Mouse (Mus musculus) cerebellum, postnatal 14 days (tissue): ENCODE measurements around the gene Fam8a1.

Source experiments
- DNase-seq, 2 experiments: peaks; one replicate each; pipeline ENCODE4 v3.0.0; 2021; ENCODE audit warnings: mixed read lengths in 2 of 2

The Fam8a1 gene

DNA sequence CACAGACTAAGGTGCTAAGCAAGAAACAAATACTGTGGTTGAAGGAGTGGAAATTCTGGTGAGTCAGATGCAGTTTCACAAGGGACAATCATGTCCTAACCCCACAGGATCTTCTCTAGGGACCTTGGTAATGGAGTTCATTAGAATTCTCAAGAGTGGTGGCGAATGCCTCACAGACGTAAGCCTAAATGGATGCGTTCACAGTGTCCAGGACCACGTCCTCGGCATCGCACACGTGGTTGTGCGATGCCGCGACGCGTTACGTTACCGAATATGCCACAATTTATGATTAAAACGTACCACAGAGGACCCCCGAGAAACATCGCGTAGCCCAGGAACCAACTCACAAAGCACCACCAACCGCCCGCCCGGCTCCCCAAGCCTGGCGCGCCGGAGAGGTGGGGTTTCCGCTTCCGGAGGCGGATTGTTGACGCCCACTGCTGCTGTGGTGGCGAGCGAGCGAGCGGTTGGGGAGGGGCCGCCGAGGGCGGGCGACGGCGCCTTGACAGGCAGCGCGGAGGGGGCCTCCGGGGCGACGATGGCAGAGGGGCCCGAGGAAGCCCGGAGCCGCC, at the start of gene Fam8a1:
TSS of gene Fam8a1 (plus strand) at position 475 of the 572 bp plus-strand sequence.
- peak; percentile 95 to 97 for DNase-seq

DNA sequence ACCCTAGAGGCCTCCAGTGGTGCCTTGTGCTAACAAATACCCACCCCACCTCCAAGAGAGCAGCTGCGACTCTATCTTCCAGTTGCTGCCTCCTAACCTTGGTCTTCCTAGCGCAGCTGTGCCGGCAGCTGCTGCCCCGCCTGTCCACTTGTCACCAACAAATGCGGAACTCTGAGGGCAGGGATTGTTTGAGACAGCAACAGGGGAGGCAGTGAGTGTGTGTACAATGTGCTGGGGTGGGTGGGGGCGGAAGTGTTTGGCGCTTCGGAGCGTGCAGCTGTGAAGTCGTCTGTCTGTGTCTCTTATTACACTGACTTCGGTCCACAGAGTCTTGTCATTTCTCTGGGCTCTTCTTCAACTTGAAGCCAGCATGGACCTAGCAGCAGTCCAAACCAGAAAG, 49.7 kb upstream of the Fam8a1 start:
- no peak for DNase-seq

DNA sequence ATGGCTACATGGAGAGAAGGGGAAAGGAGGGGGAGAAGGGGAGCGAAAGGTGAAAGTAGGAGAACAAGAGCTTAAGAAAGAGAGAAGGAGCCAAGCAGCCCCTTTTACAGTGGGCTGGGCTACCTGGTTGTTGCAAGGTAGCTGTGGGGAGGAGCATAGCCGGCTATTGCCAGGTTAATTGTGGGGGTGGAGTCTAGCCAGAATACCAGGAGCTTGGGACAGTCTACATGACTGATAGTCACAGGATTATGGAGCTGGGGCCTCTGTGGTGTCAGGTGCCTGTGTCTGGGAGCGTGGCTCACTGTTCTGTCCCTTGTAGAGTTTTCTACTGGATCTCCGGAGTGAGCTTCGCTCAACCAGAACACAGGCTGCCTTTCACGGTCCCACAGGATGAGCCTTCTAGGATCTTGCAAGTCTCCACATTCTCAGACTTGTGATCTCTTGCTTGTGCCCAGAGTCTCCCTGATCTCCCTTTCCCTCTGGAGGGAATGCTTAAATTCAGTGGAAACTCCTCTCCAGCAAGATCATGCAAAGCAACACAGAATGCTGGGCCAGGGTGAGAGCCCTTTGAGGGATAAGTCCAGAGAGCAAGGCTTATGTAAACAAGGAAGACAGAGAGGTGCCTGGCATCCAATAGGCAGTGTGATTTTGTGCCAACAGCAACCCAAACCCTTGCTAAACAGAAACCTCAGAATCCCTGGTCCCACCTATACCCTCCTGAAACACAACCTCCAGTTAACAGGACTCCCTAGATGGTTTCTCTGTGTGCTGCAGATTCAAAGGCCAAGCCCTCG, 48.2 kb upstream of the Fam8a1 start:
- DNase-seq, result no peak

DNA sequence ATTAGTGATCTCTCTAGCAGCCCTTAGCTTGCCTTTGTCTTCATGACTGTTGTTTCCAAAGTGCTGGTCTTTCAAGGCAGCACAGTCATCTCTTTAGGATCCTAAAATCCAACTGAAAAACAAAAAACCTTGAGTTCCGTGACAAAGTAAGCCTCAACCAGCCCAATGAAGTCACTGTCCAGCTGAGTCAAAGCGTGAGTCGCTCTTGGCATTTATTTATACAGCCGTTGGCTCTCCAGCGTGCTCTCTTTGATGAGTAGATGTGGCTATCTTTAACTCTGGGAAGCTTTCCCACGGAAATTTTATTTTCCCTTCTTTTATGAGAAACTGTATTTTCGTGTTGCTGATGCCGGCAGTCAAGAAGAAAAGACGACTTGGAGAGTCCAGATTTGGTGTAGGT, 42.7 kb upstream of the Fam8a1 start:
- no peak for DNase-seq

DNA sequence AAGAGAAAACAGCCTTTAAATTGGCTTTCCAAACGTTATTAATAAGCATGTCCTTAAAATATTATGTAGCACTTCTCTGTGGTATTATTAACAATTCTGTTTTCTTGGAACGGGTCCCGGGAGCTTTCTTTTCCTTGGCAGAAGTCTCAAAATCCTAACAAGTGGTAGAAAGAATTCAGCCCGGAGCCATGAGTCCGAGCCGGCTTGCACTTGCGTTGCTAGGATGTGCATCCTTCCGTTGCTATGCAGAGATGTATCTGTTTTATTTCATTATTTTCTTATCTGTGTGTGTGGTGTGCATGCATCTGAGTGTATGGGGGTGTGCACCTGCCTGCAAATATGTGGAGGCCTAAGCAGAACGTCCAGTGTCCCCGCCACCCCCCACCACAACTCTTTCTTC, 41.5 kb upstream of the Fam8a1 start:
- DNase-seq, result peak; percentile 33 to 44

DNA sequence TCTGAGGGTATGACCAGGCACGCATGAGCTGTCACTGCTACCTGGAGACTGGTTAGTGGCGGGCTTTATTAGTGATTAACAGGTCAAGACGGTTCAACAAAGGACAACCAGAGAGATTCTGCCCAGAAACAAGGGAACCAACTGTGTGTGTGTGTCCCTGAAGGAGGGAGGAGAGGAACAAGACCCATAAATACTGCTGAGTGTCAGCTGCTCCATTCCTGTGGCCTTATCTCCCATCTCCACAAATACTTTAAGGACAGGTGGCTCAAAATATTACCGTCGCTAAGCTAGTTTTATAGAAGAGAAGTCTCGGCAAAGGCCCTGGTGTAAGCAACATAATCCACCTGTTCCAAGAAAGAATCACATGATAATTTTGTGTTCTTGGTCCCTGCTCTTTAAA, 39.9 kb upstream of the Fam8a1 start:
- DNase-seq, result no peak

DNA sequence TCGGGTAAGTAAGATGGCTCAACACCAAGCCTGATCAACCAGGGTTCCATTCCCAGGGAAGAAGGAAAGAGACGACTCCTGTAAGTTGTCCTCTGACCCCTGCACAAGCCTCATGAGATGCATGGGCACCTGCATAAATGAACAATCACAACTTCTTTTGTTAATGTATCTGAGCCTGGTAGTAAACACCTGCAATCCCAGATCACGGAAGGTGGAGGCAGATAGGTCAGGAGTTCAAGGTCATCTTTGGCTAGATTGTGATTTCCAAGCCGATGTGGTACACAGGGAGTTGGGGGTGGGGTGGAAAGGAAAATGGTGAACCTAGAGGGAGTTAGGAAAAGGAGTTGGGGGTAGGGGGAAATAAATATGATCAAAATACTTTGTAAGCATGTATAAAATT, 36.5 kb upstream of the Fam8a1 start:
- DNase-seq, result no peak

DNA sequence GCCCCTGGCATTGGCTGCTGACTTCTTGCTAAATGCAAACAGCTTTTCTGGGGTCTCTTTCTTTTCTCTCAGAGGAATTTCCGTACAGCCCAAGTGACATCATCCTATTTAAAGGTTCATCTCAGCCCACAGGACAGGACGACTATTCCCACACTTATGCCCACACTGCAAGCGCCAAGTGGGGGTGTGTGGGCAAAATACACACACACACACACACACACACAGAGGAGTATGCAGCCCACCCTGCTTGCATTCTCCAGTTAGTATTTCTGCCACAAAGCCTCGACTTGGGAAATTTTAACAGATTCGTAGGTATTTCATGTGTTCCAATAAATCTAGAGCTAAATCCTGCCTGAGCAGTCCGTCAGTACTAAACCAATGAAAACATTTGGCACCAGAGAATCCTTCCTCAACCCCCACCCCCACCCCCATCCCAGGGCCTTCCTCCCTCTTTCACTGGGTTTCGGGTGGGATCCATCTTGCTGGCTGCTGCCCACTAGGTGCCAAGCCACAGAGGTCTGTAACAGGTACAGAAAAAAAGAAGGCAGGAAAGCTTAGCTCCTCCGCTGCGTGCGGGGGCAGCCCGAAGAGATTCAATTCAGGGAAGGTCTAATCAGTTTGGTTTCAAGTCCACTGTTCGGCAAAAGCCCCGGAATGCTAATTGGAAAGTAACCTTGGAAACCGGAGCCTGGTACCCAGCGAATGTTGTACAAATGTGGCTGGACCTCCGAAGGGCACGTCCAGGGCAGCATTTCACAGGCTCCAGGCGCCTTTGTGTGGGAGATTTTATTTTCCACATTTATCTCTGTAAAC, 35.8 kb upstream of the Fam8a1 start:
- DNase-seq, result peak; percentile 28 to 37

DNA sequence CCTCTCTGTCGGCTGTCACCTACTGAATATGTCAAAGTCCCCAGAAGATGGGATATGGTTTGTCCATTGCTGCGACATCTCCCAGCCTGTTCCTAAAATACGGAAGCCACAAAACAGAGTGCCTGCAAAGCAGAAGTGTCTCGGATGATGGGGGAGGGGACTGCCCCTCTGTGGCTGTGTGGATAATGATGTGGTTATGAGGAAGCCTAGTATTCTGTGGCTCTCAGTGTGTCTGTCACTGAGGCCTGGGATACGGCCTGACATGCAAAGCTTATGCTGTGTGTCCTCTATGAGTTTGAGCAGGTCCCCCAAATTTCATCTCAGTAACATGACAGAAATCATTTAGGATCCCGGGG, 35.2 kb upstream of the Fam8a1 start:
- DNase-seq, result peak; percentile 27 to 51

DNA sequence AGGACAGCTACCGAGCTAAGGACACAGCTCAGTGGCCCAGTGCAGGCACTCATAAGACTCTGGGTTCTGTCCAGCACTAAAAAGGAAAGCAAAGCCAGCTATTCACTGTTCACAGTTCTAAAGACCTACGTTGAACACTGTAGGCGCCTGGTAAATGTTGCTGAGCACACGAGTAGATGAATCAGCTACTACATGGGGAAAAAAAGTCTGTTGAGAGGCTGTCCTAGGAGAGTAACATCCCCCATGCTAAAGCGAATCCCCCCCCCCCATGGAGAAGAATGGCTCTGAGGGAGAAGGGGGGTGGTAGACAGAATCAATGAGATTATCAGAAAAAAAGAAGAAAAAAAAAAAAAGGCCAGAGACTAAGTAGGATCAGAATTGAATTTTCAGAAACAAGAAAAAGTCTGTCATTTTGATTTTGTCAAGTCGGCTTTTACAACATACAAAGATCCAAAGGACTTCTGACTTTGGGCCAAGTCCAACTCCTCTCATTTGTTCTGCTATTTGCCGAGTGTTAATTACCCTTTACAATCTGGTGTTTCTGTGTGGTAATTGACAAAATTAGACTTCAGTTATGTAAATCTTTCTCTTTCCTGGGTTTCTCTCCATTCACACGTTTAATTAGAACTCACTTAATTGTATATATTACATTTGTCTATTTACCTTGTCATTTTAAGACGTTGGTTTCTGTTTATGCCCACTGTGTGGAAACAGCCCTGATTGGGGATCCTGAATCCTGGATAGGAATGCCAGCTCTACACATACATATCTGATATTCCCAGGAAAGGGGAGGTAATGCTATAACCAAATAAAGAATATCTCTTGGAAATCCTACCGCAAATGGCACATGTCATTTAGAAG, 28.5 kb upstream of the Fam8a1 start:
- no peak for DNase-seq

DNA sequence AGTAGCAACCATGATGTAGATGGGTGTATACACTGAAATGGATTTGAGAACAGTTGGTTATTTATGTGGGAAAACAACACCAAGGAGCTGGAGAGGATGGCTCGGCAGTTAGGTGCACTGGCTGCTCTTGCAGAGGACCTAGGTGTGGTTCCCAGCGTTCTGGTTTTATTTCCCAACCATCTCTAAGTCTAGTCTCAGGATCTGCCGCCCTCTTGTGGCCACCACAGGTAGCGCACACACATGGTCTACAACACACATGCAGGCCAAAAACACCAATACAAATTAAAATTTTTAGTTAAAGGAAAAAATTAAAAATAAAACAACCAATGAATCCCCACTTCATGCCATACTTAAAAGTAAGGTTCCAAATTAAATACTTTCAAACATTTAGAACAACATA, 27.0 kb upstream of the Fam8a1 start:
- peak in 1 of 2 experiments; percentile 50 for DNase-seq

DNA sequence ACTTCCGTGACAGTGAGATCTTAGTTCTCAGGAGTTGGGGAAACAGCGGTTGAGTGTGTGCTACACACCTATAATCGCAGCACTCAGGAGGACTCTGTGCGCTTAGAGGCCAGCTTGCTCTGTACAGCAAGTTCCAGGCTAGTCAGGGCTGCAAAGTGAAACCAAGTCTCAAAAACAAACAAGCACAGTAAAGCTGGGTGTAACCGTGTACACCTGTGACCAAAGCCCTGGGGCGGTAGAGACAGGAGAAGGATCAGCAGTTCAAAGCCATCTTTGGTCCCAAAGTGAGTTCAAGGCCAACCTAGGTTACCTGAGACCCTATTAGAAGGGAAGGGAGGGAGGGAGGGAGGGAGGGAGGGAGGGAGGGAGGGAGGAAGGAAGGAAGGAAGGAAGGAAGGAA, 25.1 kb upstream of the Fam8a1 start:
- no peak for DNase-seq

DNA sequence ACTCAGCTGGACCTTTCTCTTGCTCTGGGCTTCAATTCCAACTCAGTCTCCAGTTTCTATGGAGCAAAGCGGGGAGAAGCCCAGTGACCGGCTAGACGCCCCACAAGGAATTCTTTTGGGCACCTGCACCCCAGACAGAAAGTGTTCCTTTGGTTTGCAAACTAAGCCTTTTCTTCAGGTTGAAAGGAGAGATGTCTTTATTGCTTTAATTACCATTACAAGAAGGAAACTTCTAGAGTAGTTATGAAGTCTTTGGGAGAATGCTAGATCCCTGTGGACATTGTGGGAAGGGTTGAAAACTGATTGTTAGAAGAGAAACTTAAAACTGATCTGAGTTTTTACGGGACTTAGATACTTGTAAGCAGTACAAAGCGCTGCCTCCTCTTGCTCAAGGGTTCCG, 23.8 kb upstream of the Fam8a1 start:
- DNase-seq, result no peak

DNA sequence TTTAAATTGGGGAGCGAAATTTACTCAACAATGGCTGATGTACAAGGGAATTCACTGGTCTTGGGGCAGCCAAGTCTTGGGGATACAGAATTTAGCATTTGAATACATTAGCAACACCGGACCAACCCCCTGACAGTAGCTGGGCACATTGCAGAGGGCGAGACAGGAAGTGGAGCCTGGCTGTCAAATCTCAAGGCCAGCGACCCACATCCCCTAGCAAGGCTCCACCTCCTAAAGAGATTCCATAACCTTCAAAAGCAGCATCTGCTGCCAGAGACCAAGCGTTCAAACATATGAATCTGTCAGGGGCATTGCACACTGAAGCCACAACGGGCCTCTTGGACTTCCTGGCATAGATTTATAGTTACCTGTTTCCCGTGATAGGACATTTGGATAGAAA, 17.5 kb upstream of the Fam8a1 start:
- DNase-seq, result no peak

DNA sequence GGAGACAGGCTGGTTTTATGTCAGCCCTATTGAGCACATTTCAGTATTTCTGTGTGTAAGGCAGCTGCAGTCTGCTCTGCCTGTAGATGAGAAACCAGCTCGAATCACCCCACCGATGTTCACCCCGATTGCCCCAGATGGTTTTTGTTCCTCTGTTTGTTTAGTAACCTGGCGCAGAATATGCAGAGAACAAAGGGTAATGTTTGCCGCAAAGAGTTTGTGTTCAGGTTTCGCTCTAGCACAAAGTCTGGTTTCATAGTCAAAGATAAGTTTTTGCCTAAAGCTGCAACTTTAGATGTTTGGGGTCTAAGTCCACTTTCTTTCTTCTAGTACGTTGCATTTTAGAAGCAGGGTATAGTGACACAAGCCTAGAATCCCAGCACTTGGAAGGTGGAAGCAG, 16.7 kb upstream of the Fam8a1 start:
- no peak for DNase-seq

DNA sequence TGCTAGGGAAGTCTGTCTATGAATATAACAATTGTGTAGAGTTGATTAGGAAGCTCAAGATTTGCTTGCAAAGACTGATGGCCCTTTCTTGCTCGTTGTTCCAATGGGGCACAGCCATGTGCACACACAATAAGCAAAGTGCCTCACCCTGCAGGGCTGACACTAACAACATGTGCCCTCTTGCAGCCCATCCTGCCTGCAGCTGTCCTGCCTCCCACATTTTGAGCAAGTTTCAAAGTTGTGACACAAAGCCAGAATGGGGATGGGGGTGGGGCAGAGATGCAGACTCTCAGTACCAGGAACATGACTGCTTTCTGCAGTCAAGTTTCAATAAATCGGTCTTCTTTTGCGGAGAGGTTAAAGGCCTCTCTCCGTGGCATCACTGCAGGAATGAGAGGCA, 15.7 kb upstream of the Fam8a1 start:
- DNase-seq, result no peak

DNA sequence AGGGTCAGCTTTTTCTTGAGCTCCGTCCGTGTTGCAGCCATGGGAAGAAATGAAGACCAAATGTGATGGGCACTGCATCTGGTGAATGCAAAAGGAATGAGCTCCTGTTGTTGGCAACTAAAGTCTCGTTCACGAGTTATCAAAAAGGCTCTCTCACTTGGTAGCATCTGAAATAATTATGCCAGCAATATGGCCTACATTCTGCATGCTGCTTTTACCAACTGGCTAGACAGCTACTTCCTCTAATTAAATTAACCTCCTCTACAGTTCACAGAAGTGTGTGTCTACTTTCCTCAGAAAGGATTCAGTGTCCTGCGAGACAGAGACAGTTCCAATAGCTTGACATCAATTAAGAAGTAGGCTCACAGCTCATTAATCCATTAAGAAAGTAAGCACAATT, 14.8 kb upstream of the Fam8a1 start:
- DNase-seq, result no peak

DNA sequence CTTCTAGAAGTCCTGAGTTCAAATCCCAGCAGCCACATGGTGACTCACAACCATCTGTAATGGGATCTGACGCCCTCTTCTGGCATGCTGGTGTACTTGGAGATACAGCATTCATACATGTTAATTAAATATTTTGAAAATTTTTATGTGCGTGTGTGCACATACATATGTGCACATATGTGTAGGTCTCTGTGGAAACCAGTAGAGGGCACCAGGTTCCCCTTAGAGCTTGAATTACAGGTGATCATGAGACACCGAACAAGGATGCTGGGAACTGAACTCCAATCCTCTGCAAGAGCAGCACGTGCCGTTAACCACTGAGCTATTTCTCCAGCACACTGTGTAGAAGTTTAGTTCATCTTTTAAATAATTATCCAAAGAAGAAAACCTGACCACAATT, 10.1 kb upstream of the Fam8a1 start:
- DNase-seq, result no peak

DNA sequence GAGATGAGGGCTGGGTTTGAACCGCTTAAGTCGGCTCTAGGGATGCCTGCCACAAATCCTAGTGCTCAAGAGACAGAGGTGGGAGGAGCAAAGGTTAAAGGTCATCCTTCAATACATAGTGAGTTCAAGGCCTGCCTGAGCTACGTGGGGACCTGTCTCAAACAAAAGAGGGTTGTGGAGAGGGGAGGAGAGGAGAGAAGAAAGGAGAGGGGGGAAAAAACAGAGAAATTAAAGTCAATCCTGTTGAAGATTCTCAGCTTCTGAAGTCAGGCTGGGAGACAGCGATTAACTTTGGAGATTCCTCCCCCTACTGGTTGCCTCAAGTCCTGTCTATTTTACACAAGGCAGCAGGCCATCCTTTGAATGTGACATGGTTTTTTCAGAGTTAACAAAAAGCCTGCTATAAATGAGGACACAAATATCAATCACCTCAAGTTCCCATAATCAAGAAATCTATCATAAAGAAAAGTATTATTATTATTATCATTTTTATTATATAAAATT, 5.8 kb upstream of the Fam8a1 start:
- peak; percentile 57 to 61 for DNase-seq

DNA sequence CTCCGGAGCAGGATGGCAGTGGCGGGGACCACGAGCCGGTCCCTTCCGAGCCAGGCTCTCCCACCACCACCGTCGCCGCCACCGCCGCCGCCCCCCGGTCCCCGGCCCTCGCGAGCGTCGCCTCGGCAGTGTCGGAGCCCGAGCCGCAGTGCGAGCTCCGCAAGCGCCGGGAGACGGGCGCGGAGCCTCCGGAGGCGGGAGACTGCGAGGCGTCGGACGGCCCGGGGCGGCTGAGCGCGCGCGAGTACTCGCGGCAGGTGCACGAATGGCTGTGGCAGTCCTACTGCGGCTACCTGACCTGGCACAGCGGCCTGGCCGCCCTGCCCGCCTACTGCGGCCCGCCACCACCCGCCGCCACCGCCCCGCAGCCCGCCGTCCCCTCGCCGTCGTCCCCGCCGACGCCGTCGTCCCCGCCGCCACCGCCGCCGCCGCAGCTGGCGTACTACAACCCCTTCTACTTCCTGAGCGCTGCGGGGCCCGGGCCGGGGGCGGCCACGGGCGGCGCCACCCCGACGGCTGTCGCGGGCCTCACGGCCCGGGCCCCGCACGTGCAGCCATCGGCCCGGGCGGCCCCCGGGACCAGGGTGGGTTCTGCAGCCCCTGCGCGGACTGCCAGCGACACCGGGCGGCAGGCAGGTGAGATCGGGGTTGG, 424 bp downstream of the Fam8a1 start:
- DNase-seq, result peak; percentile 50 to 59

DNA sequence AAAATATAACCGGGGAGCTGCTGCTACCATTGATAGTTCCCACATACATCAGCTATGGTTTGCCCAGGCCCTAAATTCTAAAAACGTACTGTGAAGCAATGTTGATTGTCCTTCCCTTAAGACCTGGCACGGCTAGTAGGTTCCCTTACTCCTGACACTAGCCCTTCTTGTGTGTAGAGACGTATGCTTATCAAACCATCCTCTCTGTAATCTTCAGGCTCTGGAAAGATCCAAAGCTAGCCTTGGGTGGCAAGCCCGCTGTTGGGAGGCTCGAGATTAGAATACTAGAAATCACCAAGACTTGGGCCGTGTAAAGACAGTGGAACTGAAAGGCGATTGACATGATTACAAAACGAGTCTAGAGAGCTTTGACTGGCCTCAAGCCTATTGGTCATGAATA, 1.2 kb downstream of the Fam8a1 start:
- DNase-seq, result no peak

DNA sequence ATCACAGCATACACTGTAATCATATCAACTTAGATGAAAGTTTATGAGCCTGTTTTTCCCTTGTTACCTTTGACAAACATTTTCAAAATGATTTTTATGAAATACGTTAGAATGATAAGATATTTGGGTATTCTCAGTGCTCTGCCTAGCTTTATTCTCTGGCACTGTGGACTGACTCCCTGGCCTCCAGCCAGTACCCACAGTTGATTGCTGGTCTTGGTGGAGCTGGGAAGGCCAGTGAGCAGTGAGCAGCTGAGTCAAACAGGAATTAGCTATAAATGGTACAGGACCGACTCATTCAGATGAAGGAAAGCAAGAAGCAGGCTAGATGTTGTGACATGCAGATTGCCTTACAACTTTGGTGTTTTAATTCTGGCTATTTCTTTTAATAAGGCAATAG, 5.3 kb downstream of the Fam8a1 start:
- peak; percentile 57 to 61 for DNase-seq
